Mouse (Mus musculus) right cerebral cortex, adult 2 months (tissue): ENCODE measurements around the gene Maneal.

Experiments
- DNase-seq, 2 experiments: peaks; one replicate each; pipeline ENCODE4 v3.0.0; 2021 to 2022; ENCODE audit warnings: low spot score in 2 of 2

Maneal gene

GRCm38 (mm10) chr4:124861283-124862188 is at the start of gene Maneal:
Gene Maneal (minus strand): TSS chr4:124862171.
- DNase-seq: peak in 1 of 2 experiments; percentile 34

- no peak for DNase-seq
Observed at GRCm38 (mm10) chr4:124905971-124906822, 44.2 kb upstream of the Maneal start.

DNA sequence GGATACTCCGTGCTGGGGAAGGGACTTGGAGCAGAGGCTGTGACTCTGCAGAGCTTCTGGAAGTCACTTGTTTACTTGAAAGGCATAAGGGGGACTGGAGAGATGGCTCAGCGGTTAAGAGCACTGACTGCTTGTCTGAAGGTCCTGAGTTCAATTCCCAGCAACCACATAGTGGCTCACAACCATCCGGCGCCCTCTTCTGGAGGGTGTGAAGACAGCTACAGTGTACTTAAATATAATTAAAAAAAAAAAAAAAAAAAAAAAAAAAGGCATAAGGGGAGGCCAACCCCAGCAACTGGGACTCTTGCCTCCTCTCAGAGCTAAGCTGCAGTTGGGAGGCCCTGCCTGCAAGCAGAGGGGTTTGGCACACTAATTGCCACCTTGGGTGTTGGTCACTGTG is 43.4 kb upstream of the Maneal start:
- DNase-seq: no peak

DNA sequence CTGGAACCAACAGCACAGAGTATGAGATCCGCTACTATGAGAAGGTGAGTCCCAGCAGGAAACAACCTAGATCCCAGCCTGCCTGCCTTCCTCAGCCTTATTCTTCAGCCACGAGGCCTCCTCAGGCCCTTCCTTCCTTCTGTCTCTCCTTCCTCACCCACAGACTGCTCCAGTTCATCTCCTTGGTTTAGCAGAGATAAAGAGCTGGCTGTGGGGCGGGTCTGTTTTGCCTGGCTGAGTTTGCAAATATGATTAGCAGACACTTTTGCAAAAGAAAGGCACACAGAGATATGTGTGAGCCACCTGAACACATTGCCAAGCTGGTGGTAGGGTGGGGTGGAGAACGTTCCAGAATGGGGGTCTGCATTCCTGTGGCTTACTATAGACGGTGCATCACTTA is 37.9 kb upstream of the Maneal start:
- no peak for DNase-seq

DNA sequence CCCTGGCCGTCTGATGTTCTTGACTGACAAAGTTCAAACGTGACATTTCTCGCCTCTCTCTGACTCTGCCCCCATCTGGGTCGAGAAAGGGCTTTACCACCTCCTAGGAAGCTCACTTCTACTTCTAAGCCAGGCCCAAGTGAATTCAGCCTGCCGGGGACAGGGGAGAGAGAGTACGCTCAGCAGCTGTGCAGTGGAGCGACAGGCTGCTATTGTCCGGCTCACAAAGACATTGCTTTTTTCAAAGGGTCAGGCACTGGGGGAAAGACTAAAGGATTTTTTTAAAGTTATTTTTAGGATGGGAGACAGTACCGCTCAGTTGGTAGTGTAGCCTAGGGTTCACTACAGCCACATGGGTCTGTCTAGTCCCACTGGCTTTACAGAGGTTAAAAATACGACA is 36.5 kb upstream of the Maneal start:
- no peak for DNase-seq

DNA sequence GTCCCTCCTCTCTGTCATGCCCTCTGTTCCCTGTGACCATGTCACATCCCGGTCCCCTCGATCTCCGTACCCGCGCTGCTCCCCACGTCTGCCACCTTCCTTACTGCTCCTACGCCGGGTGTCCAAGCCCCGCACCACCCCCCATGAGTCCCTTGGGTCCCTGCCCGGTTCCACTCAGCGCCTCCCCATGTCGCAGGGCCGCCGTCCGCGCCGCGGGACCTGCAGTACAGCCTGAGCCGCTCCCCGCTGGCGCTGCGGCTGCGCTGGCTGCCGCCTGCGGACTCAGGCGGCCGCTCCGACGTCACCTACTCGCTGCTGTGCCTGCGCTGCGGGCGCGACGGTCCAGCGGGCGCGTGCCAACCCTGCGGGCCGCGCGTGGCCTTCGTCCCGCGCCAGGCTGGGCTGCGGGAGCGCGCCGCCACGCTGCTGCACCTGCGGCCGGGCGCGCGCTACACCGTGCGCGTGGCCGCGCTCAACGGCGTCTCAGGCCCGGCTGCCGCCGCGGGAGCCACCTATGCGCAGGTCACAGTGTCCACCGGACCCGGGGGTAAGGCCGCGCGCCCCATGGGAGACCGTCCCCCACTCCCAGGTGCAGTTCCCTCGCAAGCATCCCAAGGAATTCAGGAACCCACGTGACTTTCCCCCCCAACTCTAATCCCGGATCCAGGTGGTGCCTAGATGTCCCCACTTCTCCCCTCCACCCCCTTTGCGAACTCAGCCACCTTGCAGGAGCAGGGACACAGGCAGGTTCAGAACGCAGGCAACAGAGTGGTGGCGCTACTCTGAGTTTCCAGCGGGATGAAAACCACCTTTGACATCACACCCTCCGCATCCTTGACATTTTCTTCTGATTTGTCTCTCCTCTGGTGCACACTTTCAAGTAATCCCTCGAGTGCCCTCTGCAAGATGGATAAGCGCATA is 32.8 kb upstream of the Maneal start:
- peak; percentile 54 to 65 for DNase-seq

- DNase-seq: no peak
Observed at GRCm38 (mm10) chr4:124893769-124894168, 31.8 kb upstream of the Maneal start.

DNA sequence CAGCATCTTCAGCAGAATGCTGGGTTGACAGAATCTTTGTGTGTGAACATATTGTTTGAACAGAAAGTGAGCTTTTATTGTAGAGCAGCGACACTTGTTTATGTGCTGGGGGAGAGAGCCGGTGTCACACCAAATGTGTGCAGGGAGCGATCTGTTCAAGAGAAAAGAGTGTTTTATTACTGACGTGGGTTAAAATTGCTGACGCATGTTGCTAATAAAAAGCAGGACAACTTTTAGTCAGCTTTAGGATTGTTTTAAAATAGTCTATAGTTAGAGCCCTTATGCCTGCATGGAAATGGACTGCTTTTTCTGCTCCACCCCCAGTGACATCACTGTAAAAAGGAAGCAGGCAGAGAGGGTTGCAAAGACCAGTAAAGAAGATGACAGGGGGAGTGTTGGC is 28.9 kb upstream of the Maneal start:
- DNase-seq: peak in 1 of 2 experiments; percentile 45

GRCm38 (mm10) chr4:124889935-124890334 is 28.0 kb upstream of the Maneal start:
- no peak for DNase-seq

GRCm38 (mm10) chr4:124888702-124889101 is 26.7 kb upstream of the Maneal start:
- peak in 1 of 2 experiments; percentile 53 for DNase-seq

DNA sequence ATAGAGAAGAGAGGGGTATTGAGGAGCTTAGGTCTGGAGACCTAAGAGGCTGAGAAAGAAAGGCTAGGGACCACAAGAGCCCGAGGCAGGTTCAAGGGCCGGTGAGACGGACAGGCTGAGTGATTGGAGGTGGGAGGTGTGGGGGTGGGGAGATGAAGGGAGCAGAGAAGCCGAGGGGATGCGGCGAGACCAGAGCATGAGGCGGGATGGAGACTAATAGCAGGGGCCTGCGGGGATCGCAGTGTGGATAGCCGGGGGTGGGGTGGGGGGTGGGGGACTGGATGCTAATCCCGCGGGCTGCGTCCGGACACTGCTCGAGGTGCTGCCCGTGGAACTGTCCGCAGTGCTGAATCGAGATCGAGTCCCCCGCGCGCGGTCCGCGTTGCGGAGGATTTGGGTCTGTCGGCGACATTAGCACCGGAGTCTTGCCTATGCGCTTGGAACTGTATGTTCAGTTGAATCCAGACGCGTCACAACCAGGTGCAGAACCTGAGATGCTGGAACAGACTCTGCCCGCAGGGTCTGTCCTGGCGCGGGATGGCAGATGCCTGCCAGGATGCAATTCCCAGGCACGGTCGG is 20.3 kb upstream of the Maneal start:
- DNase-seq: peak in 1 of 2 experiments; percentile 29

DNA sequence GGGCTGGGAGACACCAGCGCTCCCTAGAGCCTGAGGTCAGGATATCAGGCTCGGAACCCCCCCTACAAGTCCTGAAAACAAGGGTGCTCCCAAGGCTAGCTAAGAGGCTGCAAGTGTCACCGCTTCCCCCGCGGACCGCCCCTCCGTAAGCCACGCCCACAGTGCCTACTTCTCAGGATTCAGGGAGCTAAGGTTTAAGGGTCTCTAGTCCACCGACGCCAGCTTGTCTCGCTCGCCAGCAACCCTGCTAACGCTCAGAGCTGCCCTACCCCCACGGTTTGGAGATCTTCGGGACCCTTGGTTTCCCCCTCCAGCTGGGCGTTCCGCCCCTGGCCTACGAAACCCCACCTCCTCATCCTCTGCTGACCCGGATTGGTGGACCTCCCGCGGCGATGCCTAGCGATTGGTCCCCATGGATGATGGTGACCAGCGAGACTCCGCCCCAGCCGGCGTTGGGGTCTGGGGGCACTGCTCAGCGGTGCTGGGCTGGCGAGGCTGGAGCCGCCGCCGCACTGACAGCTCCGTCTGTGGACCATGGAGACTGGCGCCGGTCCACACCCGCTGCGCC is 19.5 kb upstream of the Maneal start:
- peak; percentile 84 to 86 for DNase-seq

DNA sequence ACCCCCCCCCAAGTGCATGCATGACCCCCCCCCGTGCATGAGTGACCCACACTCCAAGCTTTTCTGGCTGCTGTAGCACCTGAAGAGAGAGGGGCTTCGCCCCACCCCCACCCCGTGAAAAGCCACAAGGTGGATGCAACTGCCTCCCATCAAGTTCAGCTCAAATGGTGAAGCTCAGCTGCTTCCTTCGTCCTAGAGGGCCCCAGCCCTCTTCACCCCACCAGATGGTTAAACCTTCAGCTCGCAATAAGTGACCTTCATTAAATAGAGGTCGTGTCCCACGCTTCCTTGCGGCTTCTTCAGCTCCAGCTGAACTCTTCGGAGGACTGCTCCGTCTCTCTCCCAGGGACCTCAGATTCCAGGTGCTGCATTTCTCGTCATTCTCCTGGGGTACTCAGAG is 18.6 kb upstream of the Maneal start, which contains the start of gene Epha10:
Epha10 (plus strand) TSS at position 301 of the 400 bp plus-strand sequence.
- DNase-seq: no peak

DNA sequence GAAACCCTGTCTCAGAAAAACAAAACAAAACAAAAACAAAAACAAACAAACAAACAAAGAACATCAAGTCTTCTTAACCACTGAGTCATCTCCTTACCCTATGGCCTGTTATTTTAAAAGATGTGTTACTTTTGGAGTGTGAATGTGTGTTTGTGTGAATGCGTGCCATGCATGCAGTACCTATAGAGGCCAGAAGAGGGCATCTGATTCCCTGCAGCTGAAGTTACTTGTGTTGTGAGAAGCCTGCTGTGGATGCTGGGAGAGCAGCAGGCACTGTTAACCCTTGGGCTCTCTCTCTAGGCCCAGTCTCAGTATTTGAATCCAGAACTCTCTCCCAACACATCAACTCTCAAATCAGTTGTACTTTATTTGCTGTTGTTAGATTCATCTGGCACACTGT is 10.7 kb upstream of the Maneal start:
- no peak for DNase-seq

DNA sequence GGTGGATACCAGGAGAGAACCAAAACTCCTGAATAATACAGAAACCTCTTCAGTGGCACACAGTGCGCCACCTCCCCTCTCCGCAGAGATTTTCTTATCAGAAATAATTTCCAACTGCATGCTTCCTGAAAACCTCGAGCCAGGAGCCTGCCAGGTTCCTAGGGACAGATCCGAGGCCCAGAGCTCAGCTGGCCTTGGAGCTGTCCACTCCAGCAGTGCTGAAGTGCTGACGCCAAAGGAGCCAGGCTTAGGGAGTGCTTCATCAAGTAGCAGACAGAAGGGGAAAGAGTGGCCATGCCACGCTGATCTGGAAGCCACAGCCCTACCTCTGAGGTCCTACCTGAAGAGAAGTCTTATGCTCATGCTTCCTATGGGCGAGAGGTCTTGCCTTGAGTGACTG is 1.5 kb downstream of the Maneal start:
- no peak for DNase-seq

DNA sequence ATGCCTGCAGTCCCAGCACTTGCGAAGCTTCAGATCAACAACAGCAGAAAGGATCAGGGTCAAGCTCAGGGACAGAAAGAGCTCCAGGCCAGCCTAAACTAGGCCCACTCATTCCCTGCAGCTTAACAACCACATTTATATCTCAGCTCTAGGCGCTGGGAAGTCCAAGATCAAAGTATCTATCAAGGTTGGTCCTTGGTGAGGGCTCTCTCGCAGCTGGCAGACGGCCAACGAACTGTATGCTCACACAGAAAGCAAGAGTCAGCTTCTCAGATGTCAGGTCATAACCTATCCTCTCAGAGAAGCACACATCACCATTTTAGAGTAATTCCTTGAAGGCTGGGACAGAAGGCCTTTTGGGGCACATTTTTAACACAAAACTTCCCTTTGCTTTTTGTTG is 3.6 kb downstream of the Maneal start:
- no peak for DNase-seq

DNA sequence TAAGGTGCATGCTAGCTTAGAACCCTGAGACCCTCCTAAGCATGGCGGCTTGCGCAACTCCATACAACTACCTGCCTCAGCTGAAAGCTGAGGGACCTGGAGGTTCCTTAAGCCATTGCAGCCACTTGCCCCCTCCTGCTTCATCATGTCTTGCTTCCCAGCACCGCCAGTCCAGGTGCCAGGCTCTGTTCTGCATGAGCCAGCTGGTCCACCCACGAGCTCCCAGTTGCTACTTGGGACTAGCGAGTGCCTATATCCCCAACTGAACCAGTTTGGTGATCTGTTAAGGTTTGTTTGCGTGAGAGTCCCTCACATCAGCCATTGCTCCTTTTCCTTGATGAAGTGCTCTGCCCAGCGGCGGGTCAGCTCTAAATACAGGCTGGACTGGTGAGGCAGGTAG is 5.7 kb downstream of the Maneal start:
- peak; percentile 43 to 46 for DNase-seq

GRCm38 (mm10) chr4:124850933-124851658 is 10.9 kb downstream of the Maneal start, which contains the start of gene 1110065P20Rik:
Gene 1110065P20Rik (minus strand): TSS chr4:124851196.
- DNase-seq: peak; percentile 68 to 76

DNA sequence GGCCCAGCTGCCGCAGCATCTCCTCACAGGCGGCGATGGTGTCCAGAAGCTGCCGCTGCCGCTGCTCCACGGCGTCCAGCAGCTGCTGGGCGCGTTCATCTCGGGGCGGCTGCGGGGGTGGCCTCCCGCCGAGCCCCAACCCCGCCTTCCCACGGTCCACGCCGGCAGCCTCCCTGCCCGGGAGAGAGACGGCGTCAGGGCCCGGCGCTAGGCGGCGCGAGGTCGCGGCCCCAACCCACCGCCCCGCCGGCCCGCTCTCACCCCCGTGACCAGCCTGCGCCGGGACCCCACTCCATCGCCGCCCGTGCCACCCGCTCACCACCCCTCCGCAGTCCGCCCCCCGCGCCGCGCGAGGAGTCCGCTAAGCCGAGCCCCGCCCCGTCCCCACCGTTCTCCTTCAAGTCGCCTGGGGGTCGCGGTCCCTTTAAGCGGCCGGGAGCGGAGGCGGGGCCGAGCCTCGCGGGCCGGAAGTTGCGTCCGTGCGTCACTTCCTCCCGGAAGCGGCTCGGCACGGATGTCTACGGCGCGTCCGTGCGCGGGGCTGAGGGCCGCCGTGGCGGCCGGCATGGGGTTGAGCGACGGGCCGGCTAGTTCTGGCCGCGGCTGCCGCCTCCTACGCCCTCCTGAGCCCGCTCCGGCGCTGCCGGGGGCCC is 11.6 kb downstream of the Maneal start, which contains the start of gene Yrdc:
Yrdc (plus strand) TSS at position 419 of the 653 bp plus-strand sequence.
- peak; percentile 91 to 93 for DNase-seq
